ENCODE assay signal across 8 mouse cellular contexts in genomic region chr17:56469275-56469674, GRCm38 (mm10). TPM values are rescaled to one million over a fixed set of nuclear protein-coding genes. Genes with fewer than 3 reads are reported as not detected.
DNase-seq lines count a peak whose midpoint lies in the region; ATAC-seq and TF ChIP-seq lines count a peak whose summit lies in the region.
"Had no signal": no experiment of that assay in that cellular context is flagged by ENCODE, and none has a peak within 500 bp of the region (broad histone marks: within the 10 kb centered on the region; RNA-seq: fewer than 3 reads in every experiment).

No protein-coding gene starts in this region.

- WGBS in lung, embryonic 15.5 days, result 31% methylated on average over 8 of the region's 8 CpGs
- 40% methylated on average over 8 of the region's 8 CpGs for WGBS in lung, adult 2 months
- 20% methylated on average over 8 of the region's 8 CpGs for WGBS in forebrain, embryonic 12.5 days
- WGBS in intestine, embryonic 16.5 days, result 49% methylated on average over 8 of the region's 8 CpGs
- 30% methylated on average over 8 of the region's 8 CpGs for WGBS in stomach, embryonic 14.5 days

- H3K9me3 ChIP-seq in lung, embryonic 15.5 days, result no peaks in the 10 kb centered on the region
- H3K9me3 ChIP-seq in forebrain, embryonic 12.5 days, result no peaks in the 10 kb centered on the region
- H3K9me3 ChIP-seq in intestine, embryonic 16.5 days (ENCODE audit: control insufficient read depth, low read length), result no peaks in the 10 kb centered on the region
- H3K9me3 ChIP-seq in stomach, embryonic 14.5 days (ENCODE audit: control insufficient read depth, low read depth, low read length), result no peaks in the 10 kb centered on the region

- peaks cover 80% of the 10 kb centered on the region for H3K4me1 ChIP-seq in lung, embryonic 15.5 days
- peaks cover 25% of the 10 kb centered on the region for H3K4me1 ChIP-seq in lung, adult 2 months (ENCODE audit: control insufficient read depth, insufficient read depth, low read length)
- peaks cover 100% of the 10 kb centered on the region for H3K4me1 ChIP-seq in forebrain, embryonic 12.5 days
- H3K4me1 ChIP-seq in intestine, embryonic 16.5 days (ENCODE audit: control insufficient read depth, insufficient read depth, low read length), result peaks cover 58% of the 10 kb centered on the region
- peaks cover 62% of the 10 kb centered on the region for H3K4me1 ChIP-seq in stomach, embryonic 14.5 days (ENCODE audit: control insufficient read depth, insufficient read depth, low read length)

- TF ChIP-seq POLR2A in lung, adult 2 months (IDR thresholded peaks at IDR 0.05; ENCODE audit: borderline replicate concordance, extremely low read depth, low read depth, low read length), result no peak

- TF ChIP-seq CTCF in lung, adult 2 months (IDR thresholded peaks at IDR 0.05; ENCODE audit: insufficient read depth, low read length), result no peak

- no peak overlapping the region for H3K9ac ChIP-seq in lung, embryonic 15.5 days
- H3K9ac ChIP-seq in forebrain, embryonic 12.5 days, result peak overlapping the region; percentile 57; the same call in 1 of the 2 replicates
- H3K9ac ChIP-seq in intestine, embryonic 16.5 days (ENCODE audit: low read depth, low read length), result no peak overlapping the region
- no peak overlapping the region for H3K9ac ChIP-seq in stomach, embryonic 14.5 days (replicated peaks; ENCODE audit: low read depth, low read length)

- no peaks in the 10 kb centered on the region for H3K36me3 ChIP-seq in lung, embryonic 15.5 days
- H3K36me3 ChIP-seq in forebrain, embryonic 12.5 days (replicated peaks), result peaks cover 12% of the 10 kb centered on the region
- H3K36me3 ChIP-seq in intestine, embryonic 16.5 days (ENCODE audit: control insufficient read depth, insufficient read depth, low read length), result no peaks in the 10 kb centered on the region
- no peaks in the 10 kb centered on the region for H3K36me3 ChIP-seq in stomach, embryonic 14.5 days (ENCODE audit: control insufficient read depth, insufficient read depth, low read length)

- peak overlapping the region; percentile 25 for H3K27ac ChIP-seq in lung, embryonic 15.5 days
- peak overlapping the region; percentile 97 for H3K27ac ChIP-seq in forebrain, embryonic 12.5 days
- peak overlapping the region; percentile 51 for H3K27ac ChIP-seq in intestine, embryonic 16.5 days (ENCODE audit: low read length)
- peak overlapping the region; percentile 63; the same call in 1 of the 2 replicates for H3K27ac ChIP-seq in stomach, embryonic 14.5 days (ENCODE audit: low read length)

- ATAC-seq in lung, embryonic 15.5 days (ENCODE audit: borderline replicate concordance, extremely low read depth, low FRiP score, low TSS enrichment), result no peak
- ATAC-seq in forebrain, embryonic 12.5 days (ENCODE audit: low FRiP score), result no peak; the same call in 1 of the 2 replicates
- no peak for ATAC-seq in intestine, embryonic 16.5 days
- 0 out of 2 replicates have a peak, but pooled peaks have one; percentile 8 for ATAC-seq in stomach, embryonic 14.5 days (ENCODE audit: insufficient number of reproducible peaks, insufficient read depth, low FRiP score, low read depth)

- H3K4me2 ChIP-seq in lung, embryonic 15.5 days, result peak overlapping the region; percentile 54
- H3K4me2 ChIP-seq in forebrain, embryonic 12.5 days, result peak overlapping the region; percentile 53
- no peak overlapping the region for H3K4me2 ChIP-seq in intestine, embryonic 16.5 days (ENCODE audit: low read depth, low read length)
- peak overlapping the region; percentile 42; the same call in 1 of the 2 replicates for H3K4me2 ChIP-seq in stomach, embryonic 14.5 days (replicated peaks; ENCODE audit: low read depth, low read length)

- H3K27me3 ChIP-seq in lung, embryonic 15.5 days, result peaks cover 33% of the 10 kb centered on the region
- H3K27me3 ChIP-seq in forebrain, embryonic 12.5 days, result peaks cover 17% of the 10 kb centered on the region; the same call in 1 of the 2 replicates
- peaks cover 17% of the 10 kb centered on the region for H3K27me3 ChIP-seq in intestine, embryonic 16.5 days (replicated peaks; ENCODE audit: control insufficient read depth, insufficient read depth, low read length)
- 0 out of 2 replicates have a peak, but pooled peaks cover 4% of the 10 kb centered on the region for H3K27me3 ChIP-seq in stomach, embryonic 14.5 days (ENCODE audit: control insufficient read depth, insufficient read depth, low read length)

- DNase-seq in lung, adult 2 months, result no peak
- DNase-seq in gastrocnemius, postnatal 10 days, result no peak
- no peak for DNase-seq in adrenal gland, postnatal 14 days

- H3K4me3 ChIP-seq in lung, embryonic 15.5 days, result no peak overlapping the region
- H3K4me3 ChIP-seq in lung, adult 2 months (replicated peaks; ENCODE audit: extremely low read depth, low read depth, low read length), result no peak overlapping the region
- peak overlapping the region; percentile 27 for H3K4me3 ChIP-seq in forebrain, embryonic 12.5 days (replicated peaks)
- no peak overlapping the region for H3K4me3 ChIP-seq in intestine, embryonic 16.5 days (ENCODE audit: low read length)
- H3K4me3 ChIP-seq in stomach, embryonic 14.5 days (ENCODE audit: low read depth, low read length), result 0 out of 2 replicates have a peak overlapping the region, but pooled peaks have one; percentile 25

RNA-seq across cellular contexts. Expression of gene Ptprs, which starts 7.0 kb away (rescaled TPM):
- polyA plus RNA-seq in lung, embryonic 15.5 days (2015; fragmentation: Nextera tagmentation; extraction: Ambion mirVana), result 73.4 and 77.9 TPM in 2 replicates
- polyA plus RNA-seq in lung, adult 2 months (2012; rRNA removed), result 128 and 171 TPM in 2 replicates
- polyA plus RNA-seq in forebrain, embryonic 12.5 days (2016; fragmentation: Nextera tagmentation; extraction: Ambion mirVana), result 330 and 331 TPM in 2 replicates
- polyA plus RNA-seq in intestine, embryonic 16.5 days (2015; fragmentation: Nextera tagmentation; extraction: Ambion mirVana), result 34.4 and 37.3 TPM in 2 replicates
- polyA plus RNA-seq in stomach, embryonic 14.5 days (2014; fragmentation: Nextera tagmentation; extraction: Ambion mirVana), result 111 and 115 TPM in 2 replicates
- 10 to 100 TPM; 64.1 to 94.7 TPM for total RNA-seq in gastrocnemius, postnatal 10 days (2021)
- total RNA-seq in adrenal gland, postnatal 14 days (2021), result 97.0 and 102 TPM in 2 replicates

RNA-seq across cellular contexts. Expression of gene Znrf4, which starts 43.0 kb away (rescaled TPM):
- polyA plus RNA-seq in lung, embryonic 15.5 days (2015; fragmentation: Nextera tagmentation; extraction: Ambion mirVana), result not detected in 2 replicates
- 0.17 and 0.22 TPM in 2 replicates for polyA plus RNA-seq in lung, adult 2 months (2012; rRNA removed)
- polyA plus RNA-seq in forebrain, embryonic 12.5 days (2016; fragmentation: Nextera tagmentation; extraction: Ambion mirVana), result not detected in 2 replicates
- polyA plus RNA-seq in intestine, embryonic 16.5 days (2015; fragmentation: Nextera tagmentation; extraction: Ambion mirVana), result not detected in 2 replicates
- not detected in 2 replicates for polyA plus RNA-seq in stomach, embryonic 14.5 days (2014; fragmentation: Nextera tagmentation; extraction: Ambion mirVana)
- total RNA-seq in gastrocnemius, postnatal 10 days (2021), result not detected
- not detected in 2 replicates for total RNA-seq in adrenal gland, postnatal 14 days (2021)
- total RNA-seq: left cerebral cortex, postnatal 10 days had no signal

Comparison
In these comparisons a context has a peak if more than half of its experiments do, and no peak if none do; other contexts are left out.
1. H3K27ac ChIP-seq: peak in every context shown above with its lines; median percentile 97 in forebrain, embryonic 12.5 days; 63 in stomach, embryonic 14.5 days; 51 in intestine, embryonic 16.5 days; 25 in lung, embryonic 15.5 days.
2. H3K4me3 ChIP-seq: peak in forebrain, embryonic 12.5 days (single experiment) and stomach, embryonic 14.5 days (single experiment); none in lung, embryonic 15.5 days (single experiment), lung, adult 2 months (single experiment) and intestine, embryonic 16.5 days (single experiment).